Mouse (Mus musculus) skeletal muscle tissue, adult 2 months (tissue): ENCODE data around the gene 1700012B07Rik.

ENCODE experiments used
- DNase-seq: peaks from one replicate; pipeline ENCODE4 v3.0.0-alpha.2; 2012; ENCODE audit warnings: low read depth, low spot score

1700012B07Rik gene

GRCm38 (mm10) chr11:109751636-109752603 is 75.9 kb downstream of the 1700012B07Rik start:
- no peak for DNase-seq

- no peak for DNase-seq
Measured at GRCm38 (mm10) chr11:109745210-109745609, 82.6 kb downstream of the 1700012B07Rik start.

- no peak for DNase-seq
Measured at GRCm38 (mm10) chr11:109737967-109738366, 89.9 kb downstream of the 1700012B07Rik start.
